Mouse (Mus musculus): ENCODE measurements around the gene Usp33.
A peak's percentile ranks its signal among the peaks of the same experiment; 100 is the strongest.

The Usp33 gene

GRCm38 (mm10) chr3:152321765-152322547 lies 24.3 kb upstream of the Usp33 start:
- Histone ChIP-seq H3K27me3 (ENCODE audit: control insufficient read depth, insufficient read depth, low read length, poor library complexity, severe bottlenecking) (no peaks in the 10 kb centered on the region), H3K36me3 (ENCODE audit: control insufficient read depth, insufficient read depth, low read length, poor library complexity, severe bottlenecking) (no peaks in the 10 kb centered on the region; the same call in 1 of the 2 replicates)
- DNase-seq (ENCODE audit: low read depth, low spot score): no peak

GRCm38 (mm10) chr3:152332104-152332503 lies 14.2 kb upstream of the Usp33 start:
- Histone ChIP-seq H3K36me3 (ENCODE audit: control insufficient read depth, insufficient read depth, low read length, poor library complexity, severe bottlenecking) (peaks cover 6% of the 10 kb centered on the region), H3K27me3 (ENCODE audit: control insufficient read depth, insufficient read depth, low read length, poor library complexity, severe bottlenecking) (no peaks in the 10 kb centered on the region)
- DNase-seq (ENCODE audit: low read depth, low spot score): no peak

- DNase-seq (ENCODE audit: low read depth, low spot score): no peak
- peaks cover 6% of the 10 kb centered on the region for H3K36me3 ChIP-seq (ENCODE audit: control insufficient read depth, insufficient read depth, low read length, poor library complexity, severe bottlenecking)
- H3K27me3 ChIP-seq (ENCODE audit: control insufficient read depth, insufficient read depth, low read length, poor library complexity, severe bottlenecking): no peaks in the 10 kb centered on the region
These were observed 13.6 kb upstream of the Usp33 start for GRCm38 (mm10) chr3:152332545-152333300.

- no peak for DNase-seq (ENCODE audit: low read depth, low spot score)
- H3K36me3 ChIP-seq (ENCODE audit: control insufficient read depth, insufficient read depth, low read length, poor library complexity, severe bottlenecking): peaks cover 6% of the 10 kb centered on the region
- no peaks in the 10 kb centered on the region for H3K27me3 ChIP-seq (ENCODE audit: control insufficient read depth, insufficient read depth, low read length, poor library complexity, severe bottlenecking)
These were observed 12.6 kb upstream of the Usp33 start for GRCm38 (mm10) chr3:152333641-152334040.

- no peak for DNase-seq (ENCODE audit: low read depth, low spot score)
- Histone ChIP-seq H3K36me3 (ENCODE audit: control insufficient read depth, insufficient read depth, low read length, poor library complexity, severe bottlenecking) (peaks cover 6% of the 10 kb centered on the region), H3K27me3 (ENCODE audit: control insufficient read depth, insufficient read depth, low read length, poor library complexity, severe bottlenecking) (no peaks in the 10 kb centered on the region)
These were observed 10.2 kb upstream of the Usp33 start for GRCm38 (mm10) chr3:152336085-152336484.

GRCm38 (mm10) chr3:152339862-152340557 lies 6.3 kb upstream of the Usp33 start, which contains the start of gene Miga1:
TSS of gene Miga1 (minus strand) at chr3:152340407.
- peak; percentile 76 for DNase-seq (ENCODE audit: low read depth, low spot score)
- Histone ChIP-seq H3K27me3 (ENCODE audit: control insufficient read depth, insufficient read depth, low read length, poor library complexity, severe bottlenecking) (no peaks in the 10 kb centered on the region), H3K36me3 (ENCODE audit: control insufficient read depth, insufficient read depth, low read length, poor library complexity, severe bottlenecking) (peaks cover 2% of the 10 kb centered on the region)

- H3K36me3 ChIP-seq (ENCODE audit: control insufficient read depth, insufficient read depth, low read length, poor library complexity, severe bottlenecking): no peaks in the 10 kb centered on the region
- H3K27me3 ChIP-seq (ENCODE audit: control insufficient read depth, insufficient read depth, low read length, poor library complexity, severe bottlenecking): no peaks in the 10 kb centered on the region
- no peak for DNase-seq (ENCODE audit: low read depth, low spot score)
These were observed 3.2 kb upstream of the Usp33 start for GRCm38 (mm10) chr3:152342961-152343517.

- DNase-seq (ENCODE audit: low read depth, low spot score): peak; percentile 25
- H3K36me3 ChIP-seq (ENCODE audit: control insufficient read depth, insufficient read depth, low read length, poor library complexity, severe bottlenecking): no peaks in the 10 kb centered on the region
These were observed 409 bp downstream of the Usp33 start for GRCm38 (mm10) chr3:152346633-152347141.

GRCm38 (mm10) chr3:152347227-152347626 lies 949 bp downstream of the Usp33 start:
- Histone ChIP-seq H3K36me3 (ENCODE audit: control insufficient read depth, insufficient read depth, low read length, poor library complexity, severe bottlenecking) (no peaks in the 10 kb centered on the region), H3K27me3 (ENCODE audit: control insufficient read depth, insufficient read depth, low read length, poor library complexity, severe bottlenecking) (no peaks in the 10 kb centered on the region)
- DNase-seq (ENCODE audit: low read depth, low spot score): no peak

More at GRCm38 (mm10) chr3:152346633-152347141, 409 bp downstream of the Usp33 start:
- no peaks in the 10 kb centered on the region for H3K27me3 ChIP-seq (ENCODE audit: control insufficient read depth, insufficient read depth, low read length, poor library complexity, severe bottlenecking)

- no peaks in the 10 kb centered on the region for H3K36me3 ChIP-seq (ENCODE audit: control insufficient read depth, insufficient read depth, low read length, poor library complexity, severe bottlenecking)
- no peaks in the 10 kb centered on the region for H3K27me3 ChIP-seq (ENCODE audit: control insufficient read depth, insufficient read depth, low read length, poor library complexity, severe bottlenecking)
- DNase-seq (ENCODE audit: low read depth, low spot score): no peak
These were observed 1.9 kb downstream of the Usp33 start for GRCm38 (mm10) chr3:152348011-152348830.

- no peaks in the 10 kb centered on the region for H3K36me3 ChIP-seq (ENCODE audit: control insufficient read depth, insufficient read depth, low read length, poor library complexity, severe bottlenecking)
- no peaks in the 10 kb centered on the region for H3K27me3 ChIP-seq (ENCODE audit: control insufficient read depth, insufficient read depth, low read length, poor library complexity, severe bottlenecking)
- no peak for DNase-seq (ENCODE audit: low read depth, low spot score)
These were observed 4.2 kb downstream of the Usp33 start for GRCm38 (mm10) chr3:152350431-152350830.

GRCm38 (mm10) chr3:152350966-152351365 lies 4.7 kb downstream of the Usp33 start:
- DNase-seq (ENCODE audit: low read depth, low spot score): no peak
- H3K27me3 ChIP-seq (ENCODE audit: control insufficient read depth, insufficient read depth, low read length, poor library complexity, severe bottlenecking): no peaks in the 10 kb centered on the region
- H3K36me3 ChIP-seq (ENCODE audit: control insufficient read depth, insufficient read depth, low read length, poor library complexity, severe bottlenecking): no peaks in the 10 kb centered on the region

GRCm38 (mm10) chr3:152352289-152352688 lies 6.0 kb downstream of the Usp33 start:
- H3K36me3 ChIP-seq (ENCODE audit: control insufficient read depth, insufficient read depth, low read length, poor library complexity, severe bottlenecking): no peaks in the 10 kb centered on the region
- DNase-seq (ENCODE audit: low read depth, low spot score): no peak
- H3K27me3 ChIP-seq (ENCODE audit: control insufficient read depth, insufficient read depth, low read length, poor library complexity, severe bottlenecking): no peaks in the 10 kb centered on the region
